Mouse (Mus musculus): ENCODE data around the gene Zfp423. TPM values are rescaled to one million over a fixed set of nuclear protein-coding genes. Genes with fewer than 3 reads are reported as not detected.

Gene Zfp423
- polyA plus RNA-seq, 1 experiment from 2014 or later: 40.3 TPM

- Histone ChIP-seq H3K4me1 (ENCODE audit: control insufficient read depth, insufficient read depth, low read length) (peaks cover 30% of the 10 kb centered on the region), H3K9me3 (ENCODE audit: control insufficient read depth, low read length) (no peaks in the 10 kb centered on the region), H3K36me3 (ENCODE audit: control insufficient read depth, insufficient read depth, low read length) (no peaks in the 10 kb centered on the region), H3K27me3 (ENCODE audit: control insufficient read depth, insufficient read depth, low read length) (no peaks in the 10 kb centered on the region), H3K27ac (ENCODE audit: low read depth, low read length) (no peak overlapping the region), H3K9ac (ENCODE audit: low read length) (no peak overlapping the region), H3K4me3 (ENCODE audit: low read depth, low read length) (no peak overlapping the region), H3K4me2 (no peak overlapping the region)
- DNase-seq (ENCODE audit: low spot score, missing footprints): no peak
- WGBS: 93% methylated on average over 3 of the region's 3 CpGs
- no peak for ATAC-seq (ENCODE audit: low FRiP score)
These were observed 140.1 kb downstream of the Zfp423 start for GRCm38 (mm10) chr8:87819263-87819662.

- no peak for DNase-seq (ENCODE audit: low spot score, missing footprints)
- no peak overlapping the region for H3K27ac ChIP-seq (ENCODE audit: low read depth, low read length)
- no peak overlapping the region for H3K4me3 ChIP-seq (ENCODE audit: low read depth, low read length)
- no peaks in the 10 kb centered on the region for H3K27me3 ChIP-seq (ENCODE audit: control insufficient read depth, insufficient read depth, low read length)
- H3K36me3 ChIP-seq (ENCODE audit: control insufficient read depth, insufficient read depth, low read length): no peaks in the 10 kb centered on the region
- no peaks in the 10 kb centered on the region for H3K9me3 ChIP-seq (ENCODE audit: control insufficient read depth, low read length)
- no peak overlapping the region for H3K4me2 ChIP-seq
- no peak for ATAC-seq (ENCODE audit: low FRiP score)
- peaks cover 22% of the 10 kb centered on the region for H3K4me1 ChIP-seq (ENCODE audit: control insufficient read depth, insufficient read depth, low read length)
- 89% methylated on average over 7 of the region's 7 CpGs for WGBS
- no peak overlapping the region for H3K9ac ChIP-seq (ENCODE audit: low read length)
These were observed 140.9 kb downstream of the Zfp423 start for GRCm38 (mm10) chr8:87818506-87818905.

GRCm38 (mm10) chr8:87816141-87816540 lies 143.3 kb downstream of the Zfp423 start:
- WGBS: 68% methylated on average over 5 of the region's 5 CpGs
- H3K27ac ChIP-seq (ENCODE audit: low read depth, low read length): no peak overlapping the region
- H3K4me1 ChIP-seq (ENCODE audit: control insufficient read depth, insufficient read depth, low read length): peaks cover 5% of the 10 kb centered on the region; the same call in 1 of the 2 replicates
- DNase-seq (ENCODE audit: low spot score, missing footprints) (peak; percentile 59), ATAC-seq (ENCODE audit: low FRiP score) (no peak)
- no peak overlapping the region for H3K4me2 ChIP-seq
- no peaks in the 10 kb centered on the region for H3K27me3 ChIP-seq (ENCODE audit: control insufficient read depth, insufficient read depth, low read length)
- no peak overlapping the region for H3K4me3 ChIP-seq (ENCODE audit: low read depth, low read length)
- no peak overlapping the region for H3K9ac ChIP-seq (ENCODE audit: low read length)
- H3K9me3 ChIP-seq (ENCODE audit: control insufficient read depth, low read length): no peaks in the 10 kb centered on the region
- no peaks in the 10 kb centered on the region for H3K36me3 ChIP-seq (ENCODE audit: control insufficient read depth, insufficient read depth, low read length)

DNA sequence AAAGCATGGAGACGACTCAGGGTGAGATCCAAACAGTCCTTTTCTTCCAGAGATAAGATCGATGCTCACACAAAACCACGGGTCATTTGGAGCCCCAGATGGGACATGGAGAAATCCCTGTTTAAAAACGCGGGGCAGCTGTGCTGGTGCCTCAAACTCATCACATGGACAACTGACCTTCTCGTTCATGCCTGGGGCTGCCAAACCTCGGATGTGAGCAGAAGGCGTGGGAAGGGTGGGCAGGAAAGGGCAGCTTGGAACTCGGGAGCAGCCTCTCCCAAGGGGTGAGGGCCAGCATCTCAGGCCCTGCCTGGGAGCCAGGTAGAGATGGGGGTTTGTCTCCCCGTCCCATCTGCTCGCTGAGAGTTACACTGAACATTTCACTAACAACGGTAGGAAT lies 146.7 kb downstream of the Zfp423 start:
- H3K9me3 ChIP-seq (ENCODE audit: control insufficient read depth, low read length): no peaks in the 10 kb centered on the region
- no peak overlapping the region for H3K4me2 ChIP-seq
- ATAC-seq (ENCODE audit: low FRiP score) (no peak), DNase-seq (ENCODE audit: low spot score, missing footprints) (peak; percentile 64)
- H3K9ac ChIP-seq (ENCODE audit: low read length): no peak overlapping the region
- no peaks in the 10 kb centered on the region for H3K27me3 ChIP-seq (ENCODE audit: control insufficient read depth, insufficient read depth, low read length)
- no peaks in the 10 kb centered on the region for H3K36me3 ChIP-seq (ENCODE audit: control insufficient read depth, insufficient read depth, low read length)
- H3K4me3 ChIP-seq (ENCODE audit: low read depth, low read length): no peak overlapping the region
- WGBS: 76% methylated on average over 12 of the region's 12 CpGs
- no peak overlapping the region; the same call in 1 of the 2 replicates for H3K27ac ChIP-seq (ENCODE audit: low read depth, low read length)
- peaks cover 5% of the 10 kb centered on the region; the same call in 1 of the 2 replicates for H3K4me1 ChIP-seq (ENCODE audit: control insufficient read depth, insufficient read depth, low read length)

DNA sequence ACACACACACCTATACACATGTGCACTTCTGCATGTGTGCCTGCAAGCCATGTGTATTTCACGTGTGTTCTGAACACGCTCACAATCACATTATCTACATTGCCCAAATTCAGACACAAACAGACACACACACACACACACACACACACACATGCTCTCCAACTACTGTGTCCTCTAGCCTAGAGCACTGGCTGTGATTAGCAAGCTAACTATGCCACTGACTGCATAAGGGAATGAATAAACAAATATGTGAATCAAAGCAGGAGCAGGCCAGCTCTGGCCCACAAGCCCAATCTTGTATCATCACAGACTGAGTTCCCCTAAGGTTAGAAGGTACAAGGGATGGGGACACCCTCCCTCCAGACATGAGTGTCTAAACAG lies 147.3 kb downstream of the Zfp423 start:
- 93% methylated on average over 2 of the region's 2 CpGs for WGBS
- Histone ChIP-seq H3K27ac (ENCODE audit: low read depth, low read length) (no peak overlapping the region; the same call in 1 of the 2 replicates), H3K4me2 (no peak overlapping the region), H3K9me3 (ENCODE audit: control insufficient read depth, low read length) (no peaks in the 10 kb centered on the region), H3K9ac (ENCODE audit: low read length) (no peak overlapping the region), H3K36me3 (ENCODE audit: control insufficient read depth, insufficient read depth, low read length) (no peaks in the 10 kb centered on the region), H3K27me3 (ENCODE audit: control insufficient read depth, insufficient read depth, low read length) (no peaks in the 10 kb centered on the region), H3K4me1 (ENCODE audit: control insufficient read depth, insufficient read depth, low read length) (peaks cover 5% of the 10 kb centered on the region; the same call in 1 of the 2 replicates), H3K4me3 (ENCODE audit: low read depth, low read length) (no peak overlapping the region)
- no peak for ATAC-seq (ENCODE audit: low FRiP score)
- DNase-seq (ENCODE audit: low spot score, missing footprints): peak; percentile 82

DNA sequence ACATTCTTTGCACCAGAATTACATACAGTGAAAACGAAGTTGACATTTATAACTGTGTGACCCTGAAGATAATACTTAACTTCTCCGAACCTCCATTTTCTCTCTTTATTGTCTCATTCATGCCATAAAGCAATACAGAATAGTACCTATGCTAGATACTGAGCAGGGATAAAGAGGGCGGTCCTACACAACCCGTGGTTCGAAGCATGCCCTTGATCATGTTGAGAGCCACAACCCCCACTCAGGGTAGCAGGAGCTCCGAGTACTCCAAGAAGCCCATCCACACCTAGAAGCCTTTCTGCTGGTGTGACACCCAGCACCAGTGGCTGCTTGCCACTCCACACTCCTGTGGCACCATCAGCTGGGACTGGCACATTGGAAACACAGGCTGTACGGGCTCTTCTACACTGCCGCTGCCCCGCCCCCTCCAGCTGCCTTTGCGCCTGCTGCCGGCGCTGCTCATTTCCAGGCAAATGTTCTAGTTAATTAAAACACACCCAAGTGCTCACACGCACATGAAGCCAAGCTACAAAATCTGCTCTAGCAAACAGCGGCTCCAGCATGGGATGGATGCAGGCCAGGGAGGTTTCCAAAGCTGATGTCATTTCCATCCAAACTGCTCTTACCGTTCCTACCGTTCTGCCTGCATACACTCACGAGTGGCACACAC lies 147.9 kb downstream of the Zfp423 start:
- no peaks in the 10 kb centered on the region for H3K36me3 ChIP-seq (ENCODE audit: control insufficient read depth, insufficient read depth, low read length)
- no peak overlapping the region for H3K9ac ChIP-seq (ENCODE audit: low read length)
- WGBS: 89% methylated on average over 17 of the region's 17 CpGs
- no peaks in the 10 kb centered on the region for H3K9me3 ChIP-seq (ENCODE audit: control insufficient read depth, low read length)
- no peaks in the 10 kb centered on the region for H3K27me3 ChIP-seq (ENCODE audit: control insufficient read depth, insufficient read depth, low read length)
- H3K4me1 ChIP-seq (ENCODE audit: control insufficient read depth, insufficient read depth, low read length): peaks cover 5% of the 10 kb centered on the region; the same call in 1 of the 2 replicates
- no peak overlapping the region for H3K27ac ChIP-seq (ENCODE audit: low read depth, low read length)
- DNase-seq (ENCODE audit: low spot score, missing footprints) (peak; percentile 79), ATAC-seq (ENCODE audit: low FRiP score) (0 out of 2 replicates have a peak, but pooled peaks have one; percentile 30)
- H3K4me3 ChIP-seq (ENCODE audit: low read depth, low read length): no peak overlapping the region
- H3K4me2 ChIP-seq: no peak overlapping the region

DNA sequence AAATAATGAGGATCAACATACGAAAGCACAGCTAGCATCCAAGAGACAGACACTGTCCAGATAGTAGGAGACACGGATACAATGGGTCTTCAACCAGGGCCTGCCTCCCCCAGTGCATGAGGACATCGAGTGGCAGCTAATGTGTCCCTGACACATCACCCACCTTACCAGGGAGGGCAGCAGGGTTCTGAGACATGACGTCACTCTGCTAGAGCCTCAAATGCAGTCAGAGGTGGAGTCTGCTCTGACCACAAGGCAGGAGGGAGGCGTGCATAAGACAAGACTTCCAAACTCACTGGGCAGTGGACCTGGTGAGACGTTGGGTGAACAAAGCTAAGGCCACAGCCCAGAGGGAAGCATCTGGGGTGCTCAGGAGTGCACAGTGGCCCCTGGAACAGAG lies 148.6 kb downstream of the Zfp423 start:
- Histone ChIP-seq H3K4me2 (no peak overlapping the region), H3K4me1 (ENCODE audit: control insufficient read depth, insufficient read depth, low read length) (peaks cover 7% of the 10 kb centered on the region), H3K9me3 (ENCODE audit: control insufficient read depth, low read length) (no peaks in the 10 kb centered on the region), H3K9ac (ENCODE audit: low read length) (no peak overlapping the region), H3K4me3 (ENCODE audit: low read depth, low read length) (no peak overlapping the region), H3K36me3 (ENCODE audit: control insufficient read depth, insufficient read depth, low read length) (no peaks in the 10 kb centered on the region), H3K27me3 (ENCODE audit: control insufficient read depth, insufficient read depth, low read length) (no peaks in the 10 kb centered on the region), H3K27ac (ENCODE audit: low read depth, low read length) (no peak overlapping the region)
- ATAC-seq (ENCODE audit: low FRiP score) (no peak), DNase-seq (ENCODE audit: low spot score, missing footprints) (no peak)
- WGBS: 82% methylated on average over 6 of the region's 6 CpGs

DNA sequence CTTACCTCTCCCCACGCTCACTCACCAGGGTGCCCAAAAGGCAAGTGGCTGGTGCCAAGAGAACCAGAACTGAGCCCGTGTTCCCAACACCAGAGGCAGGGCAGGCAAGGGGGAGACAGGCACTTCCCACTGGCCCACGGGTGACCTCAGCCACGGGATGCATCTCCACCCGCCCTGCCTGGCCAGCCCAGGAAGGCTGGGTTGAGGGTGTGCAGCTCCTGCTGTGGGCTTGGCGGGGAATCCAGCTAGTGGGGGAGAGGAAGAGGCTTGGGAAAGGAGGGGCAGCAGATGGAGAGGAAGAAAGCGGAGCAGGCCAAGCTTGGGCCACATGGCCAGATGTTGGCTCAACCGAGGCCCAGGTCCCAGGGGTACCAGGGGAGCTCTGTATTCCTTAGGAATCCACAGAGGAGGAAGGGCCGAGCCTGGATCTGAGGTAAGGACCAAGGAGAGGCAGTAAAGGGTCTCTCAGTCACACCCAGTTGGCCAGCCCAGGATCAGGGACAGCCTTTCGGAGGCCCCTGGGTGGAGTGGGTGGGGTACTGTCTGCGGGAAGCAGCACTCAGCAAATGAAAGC lies 155.0 kb downstream of the Zfp423 start:
- 65% methylated on average over 11 of the region's 11 CpGs for WGBS
- Histone ChIP-seq H3K9me3 (ENCODE audit: control insufficient read depth, low read length) (no peaks in the 10 kb centered on the region), H3K9ac (ENCODE audit: low read length) (peak overlapping the region; percentile 5; the same call in 1 of the 2 replicates), H3K4me2 (no peak overlapping the region), H3K27ac (ENCODE audit: low read depth, low read length) (0 out of 2 replicates have a peak overlapping the region, but pooled peaks have one; percentile 5), H3K4me3 (ENCODE audit: low read depth, low read length) (no peak overlapping the region), H3K36me3 (ENCODE audit: control insufficient read depth, insufficient read depth, low read length) (no peaks in the 10 kb centered on the region), H3K4me1 (ENCODE audit: control insufficient read depth, insufficient read depth, low read length) (peaks cover 21% of the 10 kb centered on the region), H3K27me3 (ENCODE audit: control insufficient read depth, insufficient read depth, low read length) (no peaks in the 10 kb centered on the region)
- DNase-seq (ENCODE audit: low spot score, missing footprints) (no peak), ATAC-seq (ENCODE audit: low FRiP score) (0 out of 2 replicates have a peak, but pooled peaks have one; percentile 19)

DNA sequence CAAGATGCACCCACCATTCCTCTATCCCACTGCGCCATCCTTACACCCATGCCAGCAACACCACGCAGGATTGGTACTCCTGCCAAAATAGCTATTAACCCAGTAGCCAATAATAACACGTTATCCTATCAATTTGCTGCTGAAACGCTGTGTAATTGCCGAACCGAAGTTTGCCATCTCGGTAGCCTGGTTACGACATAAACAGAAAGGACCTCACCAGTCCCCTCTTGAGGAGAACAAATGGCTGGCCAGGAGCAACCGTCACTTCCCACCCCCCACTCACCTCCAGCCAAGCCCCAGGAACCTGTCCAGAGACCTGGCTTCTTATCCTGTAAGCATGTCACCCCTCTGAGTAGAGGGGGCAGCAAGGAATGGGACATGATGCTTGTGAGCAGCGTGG lies 156.0 kb downstream of the Zfp423 start:
- H3K4me2 ChIP-seq: no peak overlapping the region
- no peaks in the 10 kb centered on the region for H3K27me3 ChIP-seq (ENCODE audit: control insufficient read depth, insufficient read depth, low read length)
- no peak overlapping the region for H3K4me3 ChIP-seq (ENCODE audit: low read depth, low read length)
- DNase-seq (ENCODE audit: low spot score, missing footprints): no peak
- ATAC-seq (ENCODE audit: low FRiP score): no peak
- H3K27ac ChIP-seq (ENCODE audit: low read depth, low read length): no peak overlapping the region
- WGBS: 84% methylated on average over 10 of the region's 10 CpGs
- H3K36me3 ChIP-seq (ENCODE audit: control insufficient read depth, insufficient read depth, low read length): no peaks in the 10 kb centered on the region
- H3K9me3 ChIP-seq (ENCODE audit: control insufficient read depth, low read length): no peaks in the 10 kb centered on the region
- H3K9ac ChIP-seq (ENCODE audit: low read length): no peak overlapping the region
- H3K4me1 ChIP-seq (ENCODE audit: control insufficient read depth, insufficient read depth, low read length): peaks cover 21% of the 10 kb centered on the region

All from midbrain, embryonic 11.5 days (tissue).